Mouse (Mus musculus): Measurements from ENCODE around the gene 2900026A02Rik.

Gene 2900026A02Rik

GRCm38 (mm10) chr5:113221147-113221865 is at the start of gene 2900026A02Rik:
Gene 2900026A02Rik (minus strand): TSS chr5:113221236.
- DNase-seq, result peak; percentile 86

GRCm38 (mm10) chr5:113270043-113270442 is 49.0 kb upstream of the 2900026A02Rik start:
- no peak for DNase-seq

GRCm38 (mm10) chr5:113268246-113268645 is 47.2 kb upstream of the 2900026A02Rik start:
- DNase-seq, result no peak

GRCm38 (mm10) chr5:113265637-113266036 is 44.6 kb upstream of the 2900026A02Rik start:
- DNase-seq, result no peak

- DNase-seq, result no peak
These were observed 29.8 kb upstream of the 2900026A02Rik start for GRCm38 (mm10) chr5:113250806-113251205.

GRCm38 (mm10) chr5:113249263-113249930 is 28.4 kb upstream of the 2900026A02Rik start:
- no peak for DNase-seq

GRCm38 (mm10) chr5:113230196-113230595 is 9.2 kb upstream of the 2900026A02Rik start:
- no peak for DNase-seq

GRCm38 (mm10) chr5:113226632-113227102 is 5.6 kb upstream of the 2900026A02Rik start, which contains the start of gene Tmem211:
Gene Tmem211 (plus strand): TSS chr5:113226909.
- DNase-seq, result peak; percentile 90

- no peak for DNase-seq
These were observed 4.8 kb upstream of the 2900026A02Rik start for GRCm38 (mm10) chr5:113225686-113226435.

GRCm38 (mm10) chr5:113225271-113225670 is 4.2 kb upstream of the 2900026A02Rik start:
- DNase-seq, result no peak

GRCm38 (mm10) chr5:113223888-113224287 is 2.9 kb upstream of the 2900026A02Rik start:
- no peak for DNase-seq

- DNase-seq, result peak; percentile 92
These were observed 471 bp downstream of the 2900026A02Rik start for GRCm38 (mm10) chr5:113220383-113221146.

- peak; percentile 63 for DNase-seq
These were observed 1.2 kb downstream of the 2900026A02Rik start for GRCm38 (mm10) chr5:113219876-113220275.

GRCm38 (mm10) chr5:113219450-113219849 is 1.6 kb downstream of the 2900026A02Rik start:
- peak; percentile 63 for DNase-seq

GRCm38 (mm10) chr5:113218617-113219235 is 2.3 kb downstream of the 2900026A02Rik start:
- DNase-seq, result peak; percentile 52

GRCm38 (mm10) chr5:113217076-113217475 is 4.0 kb downstream of the 2900026A02Rik start:
- DNase-seq, result peak; percentile 68

- peak; percentile 89 for DNase-seq
These were observed 4.6 kb downstream of the 2900026A02Rik start for GRCm38 (mm10) chr5:113216328-113216960.

GRCm38 (mm10) chr5:113215610-113216011 is 5.4 kb downstream of the 2900026A02Rik start:
- DNase-seq, result peak; percentile 34

- peak; percentile 71 for DNase-seq
These were observed 6.6 kb downstream of the 2900026A02Rik start for GRCm38 (mm10) chr5:113214455-113214854.

- no peak for DNase-seq
These were observed 7.0 kb downstream of the 2900026A02Rik start for GRCm38 (mm10) chr5:113214041-113214440.

- peak; percentile 66 for DNase-seq
These were observed 8.7 kb downstream of the 2900026A02Rik start for GRCm38 (mm10) chr5:113212156-113212835.

Measured in kidney, adult 9 months (tissue).